Mouse (Mus musculus): Measurements from ENCODE around the gene Akr1b7.

DNA sequence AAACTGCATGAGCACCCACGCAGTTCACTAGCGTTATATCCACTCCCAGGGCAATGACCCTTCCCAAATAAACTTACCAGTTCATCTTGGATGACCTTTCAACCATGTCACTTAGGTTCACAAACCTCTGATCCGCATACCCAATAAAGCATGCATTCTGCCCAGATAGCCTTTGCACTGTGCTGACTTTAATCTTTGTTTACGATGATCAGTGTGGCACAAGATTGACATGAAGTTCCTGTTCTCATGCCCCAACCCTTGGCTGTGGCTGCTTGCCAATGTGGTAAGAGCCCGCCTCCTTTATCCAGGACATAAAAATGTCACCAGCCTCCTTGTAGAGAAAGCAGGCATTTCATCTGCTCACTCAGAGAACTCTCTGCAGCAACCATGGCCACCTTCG, at the start of gene Akr1b7:
- TF ChIP-seq MAZ (IDR thresholded peaks at IDR 0.05; ENCODE audit: low read depth, low read length): no peak
- no peak for TF ChIP-seq KAT2A (IDR thresholded peaks at IDR 0.05; ENCODE audit: insufficient replicate concordance, low read length)
- TF ChIP-seq BHLHE40 (IDR thresholded peaks at IDR 0.05; ENCODE audit: low read depth, low read length): no peak
- no peak for TF ChIP-seq SIN3A (IDR thresholded peaks at IDR 0.05; ENCODE audit: low read length)
- no peak for TF ChIP-seq TCF12 (IDR thresholded peaks at IDR 0.05; ENCODE audit: low read depth, low read length)
- no peak for TF ChIP-seq POLR2A (IDR thresholded peaks at IDR 0.05; ENCODE audit: low read depth, low read length)
- TF ChIP-seq CTCF (conservative IDR thresholded peaks at IDR 0.05 in 1 of 2, IDR thresholded peaks at IDR 0.05 in 1 of 2; ENCODE audit: low read depth in 2 of 2, low read length in 2 of 2): no peak
- no peak for TF ChIP-seq POLR2AphosphoS2 (IDR thresholded peaks at IDR 0.05; ENCODE audit: low read depth, low read length)
- no peak for TF ChIP-seq ZC3H11A (IDR thresholded peaks at IDR 0.05; ENCODE audit: low read depth, low read length)

Data from CH12.LX (cell line).